ENCODE assay signal across 8 mouse cellular contexts in genomic region chr19:46308706-46309435, GRCm38 (mm10). TPM values are rescaled to one million over a fixed set of nuclear protein-coding genes. Genes with fewer than 3 reads are reported as not detected.
DNase-seq lines count a peak whose midpoint lies in the region; ATAC-seq lines count a peak whose summit lies in the region.

No protein-coding gene starts in this region.

- peak; percentile 41 for ATAC-seq in common myeloid progenitor, adult 5-6 weeks (replicated peaks; ENCODE audit: low read depth, poor library complexity, severe bottlenecking)
- no peak for ATAC-seq in activated CD4-positive, CD25-positive, alpha-beta regulatory T cell, adult 4 months

- peak; percentile 77 to 89 for DNase-seq in adrenal gland, adult 18-20 months (ENCODE audit: low spot score in 2 of 2)
- DNase-seq in gastrocnemius, postnatal 10 days = peak; percentile 93
- peak; percentile 73 for DNase-seq in hindlimb bud, embryonic 11.5 days (ENCODE audit: extremely low spot score, low read depth, low spot score)
- DNase-seq in left cerebral cortex, postnatal 25 days (ENCODE audit: low spot score in 2 of 2) = peak; percentile 87 to 89
- peak; percentile 95 for DNase-seq in mesoderm, embryonic 11.5 days (ENCODE audit: low read depth, low spot score)
- peak; percentile 98 for DNase-seq in right cerebral cortex, postnatal 4 days

- intact Hi-C loops in left cerebral cortex, postnatal 25 days (cut with DNase I) = loop anchor here (2.0 kb wide), 1 partner anchor 174 kb away; no protein-coding TSS in a partner anchor

RNA-seq across cellular contexts. Expression of gene Nfkb2, which starts 4.8 kb away (rescaled TPM):
- 10 to 100 TPM; 40.4 to 42.8 TPM for total RNA-seq in adrenal gland, adult 18-20 months (2021)
- 7.2 and 8.3 TPM in 2 replicates for total RNA-seq in common myeloid progenitor, adult 5-6 weeks (2017)
- 10 to 100 TPM; 10.4 to 14.3 TPM for total RNA-seq in gastrocnemius, postnatal 10 days (2021)
- total RNA-seq in left cerebral cortex, postnatal 25 days (2021) = 1 to 10 TPM; 2.4 to 3.0 TPM
- 10 to 100 TPM; 19.7 to 30.4 TPM for polyA plus RNA-seq in activated CD4-positive, CD25-positive, alpha-beta regulatory T cell, adult 4 months (2017; shearing (Covaris generic))

RNA-seq across cellular contexts. Expression of gene Psd, which starts 18.1 kb away (rescaled TPM):
- 1 to 10 TPM; 7.5 to 9.2 TPM for total RNA-seq in adrenal gland, adult 18-20 months (2021)
- total RNA-seq in common myeloid progenitor, adult 5-6 weeks (2017) = 0.69 TPM in 1 of 2 replicates, not detected in the other
- 1 to 10 TPM; 2.2 to 2.6 TPM for total RNA-seq in gastrocnemius, postnatal 10 days (2021)
- 100 to 1,000 TPM; 588 to 629 TPM for total RNA-seq in left cerebral cortex, postnatal 25 days (2021)
- 1 to 10 TPM; 3.4 to 4.5 TPM for polyA plus RNA-seq in activated CD4-positive, CD25-positive, alpha-beta regulatory T cell, adult 4 months (2017; shearing (Covaris generic))

RNA-seq across cellular contexts. Expression of gene Fbxl15, which starts 19.1 kb away (rescaled TPM):
- 10 to 100 TPM in 1 of 2 experiments, 1 to 10 TPM in 1; 8.8 to 10.3 TPM for total RNA-seq in adrenal gland, adult 18-20 months (2021)
- 3.3 and 4.3 TPM in 2 replicates for total RNA-seq in common myeloid progenitor, adult 5-6 weeks (2017)
- total RNA-seq in gastrocnemius, postnatal 10 days (2021) = 1 to 10 TPM; 2.7 to 3.7 TPM
- 10 to 100 TPM; 28.6 to 29.0 TPM for total RNA-seq in left cerebral cortex, postnatal 25 days (2021)
- 1 to 10 TPM; 5.6 to 6.9 TPM for polyA plus RNA-seq in activated CD4-positive, CD25-positive, alpha-beta regulatory T cell, adult 4 months (2017; shearing (Covaris generic))

RNA-seq across cellular contexts. Expression of gene Cuedc2, which starts 29.6 kb away (rescaled TPM):
- 10 to 100 TPM; 72.1 to 77.9 TPM for total RNA-seq in adrenal gland, adult 18-20 months (2021)
- total RNA-seq in common myeloid progenitor, adult 5-6 weeks (2017) = 143 and 149 TPM in 2 replicates
- total RNA-seq in gastrocnemius, postnatal 10 days (2021) = 10 to 100 TPM; 88.3 TPM
- 100 to 1,000 TPM; 174 to 185 TPM for total RNA-seq in left cerebral cortex, postnatal 25 days (2021)
- polyA plus RNA-seq in activated CD4-positive, CD25-positive, alpha-beta regulatory T cell, adult 4 months (2017; shearing (Covaris generic)) = 10 to 100 TPM; 40.7 to 52.4 TPM

RNA-seq across cellular contexts. Expression of gene Mfsd13a, which starts 32.0 kb away (rescaled TPM):
- total RNA-seq in adrenal gland, adult 18-20 months (2021) = 1 to 10 TPM; 9.3 to 9.4 TPM
- 11.5 and 13.6 TPM in 2 replicates for total RNA-seq in common myeloid progenitor, adult 5-6 weeks (2017)
- 1 to 10 TPM; 1.2 to 1.5 TPM for total RNA-seq in gastrocnemius, postnatal 10 days (2021)
- total RNA-seq in left cerebral cortex, postnatal 25 days (2021) = 10 to 100 TPM; 24.1 to 28.1 TPM
- polyA plus RNA-seq in activated CD4-positive, CD25-positive, alpha-beta regulatory T cell, adult 4 months (2017; shearing (Covaris generic)) = 1 to 10 TPM; 3.9 to 7.1 TPM

Comparison
In these comparisons a context has a peak if more than half of its experiments do, and no peak if none do; other contexts are left out.
1. RNA of gene Psd, which starts 18.1 kb away (total RNA-seq): 588 to 629 TPM in left cerebral cortex, postnatal 25 days; 7.5 to 9.2 TPM in adrenal gland, adult 18-20 months, 2.2 to 2.6 TPM in gastrocnemius, postnatal 10 days and 0.69 TPM in common myeloid progenitor, adult 5-6 weeks; every median in the first group is over 10 times any median in the second.
2. Peak in every context shown above with its lines, with median percentiles within 50 percentile points of each other: DNase-seq.